ENCODE assay signal across 8 mouse cellular contexts in genomic region chr9:105494553-105495315, GRCm38 (mm10). TPM values are rescaled to one million over a fixed set of nuclear protein-coding genes. Genes with fewer than 3 reads are reported as not detected.
DNase-seq lines count a peak whose midpoint lies in the region; ATAC-seq lines count a peak whose summit lies in the region.

No protein-coding gene starts in this region.

- under 1% methylated on average over 82 of the region's 83 CpGs for WGBS in forebrain, embryonic 10.5 days
- WGBS in heart, embryonic 16.5 days: 1% methylated on average over 52 of the region's 83 CpGs
- WGBS in liver, embryonic 15.5 days (ENCODE audit: insufficient replicate concordance): 2% methylated on average over 73 of the region's 83 CpGs
- 1% methylated on average over 53 of the region's 83 CpGs for WGBS in neural tube, embryonic 12.5 days

- H3K4me3 ChIP-seq in forebrain, embryonic 10.5 days: peak overlapping the region; percentile 90
- peak overlapping the region; percentile 97 for H3K4me3 ChIP-seq in heart, embryonic 16.5 days (ENCODE audit: low read length)
- H3K4me3 ChIP-seq in liver, embryonic 15.5 days (replicated peaks): peak overlapping the region; percentile 92
- H3K4me3 ChIP-seq in neural tube, embryonic 12.5 days: peak overlapping the region; percentile 91

- H3K27ac ChIP-seq in forebrain, embryonic 10.5 days: peak overlapping the region; percentile 97
- peak overlapping the region; percentile 97 for H3K27ac ChIP-seq in heart, embryonic 16.5 days (ENCODE audit: low read length)
- H3K27ac ChIP-seq in liver, embryonic 15.5 days (replicated peaks): peak overlapping the region; percentile 92
- peak overlapping the region; percentile 98 for H3K27ac ChIP-seq in neural tube, embryonic 12.5 days

- no peaks in the 10 kb centered on the region for H3K27me3 ChIP-seq in forebrain, embryonic 10.5 days (ENCODE audit: poor library complexity, severe bottlenecking)
- H3K27me3 ChIP-seq in heart, embryonic 16.5 days (ENCODE audit: control insufficient read depth, insufficient read depth, low read length): no peaks in the 10 kb centered on the region
- no peaks in the 10 kb centered on the region for H3K27me3 ChIP-seq in liver, embryonic 15.5 days
- H3K27me3 ChIP-seq in neural tube, embryonic 12.5 days (replicated peaks): no peaks in the 10 kb centered on the region

- H3K9ac ChIP-seq in heart, embryonic 16.5 days (ENCODE audit: low read length): peak overlapping the region; percentile 84
- H3K9ac ChIP-seq in liver, embryonic 15.5 days: peak overlapping the region; percentile 93
- peak overlapping the region; percentile 94 for H3K9ac ChIP-seq in neural tube, embryonic 12.5 days

- H3K4me2 ChIP-seq in heart, embryonic 16.5 days (ENCODE audit: low read depth, low read length): peak overlapping the region; percentile 97
- peak overlapping the region; percentile 99 for H3K4me2 ChIP-seq in liver, embryonic 15.5 days
- H3K4me2 ChIP-seq in neural tube, embryonic 12.5 days (replicated peaks): peak overlapping the region; percentile 96

- no peaks in the 10 kb centered on the region for H3K9me3 ChIP-seq in forebrain, embryonic 10.5 days
- no peaks in the 10 kb centered on the region for H3K9me3 ChIP-seq in heart, embryonic 16.5 days (replicated peaks; ENCODE audit: control insufficient read depth, low read length)
- H3K9me3 ChIP-seq in liver, embryonic 15.5 days (replicated peaks): no peaks in the 10 kb centered on the region
- no peaks in the 10 kb centered on the region for H3K9me3 ChIP-seq in neural tube, embryonic 12.5 days

- ATAC-seq in CD4-positive, CD25-positive, alpha-beta regulatory T cell, adult 4 months: peak; percentile 91
- peak; percentile 99 for ATAC-seq in heart, embryonic 16.5 days (replicated peaks; ENCODE audit: extremely low read depth, insufficient read depth, low FRiP score)
- ATAC-seq in liver, embryonic 15.5 days (ENCODE audit: insufficient read depth): peak; percentile 99
- ATAC-seq in neural tube, embryonic 12.5 days (ENCODE audit: low FRiP score, low read depth): peak; percentile 98

- no peaks in the 10 kb centered on the region for H3K36me3 ChIP-seq in forebrain, embryonic 10.5 days (replicated peaks)
- no peaks in the 10 kb centered on the region for H3K36me3 ChIP-seq in heart, embryonic 16.5 days (ENCODE audit: control insufficient read depth, insufficient read depth)
- no peaks in the 10 kb centered on the region for H3K36me3 ChIP-seq in liver, embryonic 15.5 days (replicated peaks)
- no peaks in the 10 kb centered on the region for H3K36me3 ChIP-seq in neural tube, embryonic 12.5 days

- DNase-seq in c-Kit-negative CD71-positive TER-119-positive erythroid progenitor cells, embryonic 14.5 days (ENCODE audit: low read depth, low spot score): peak; percentile 85
- DNase-seq in forebrain, embryonic 10.5 days (ENCODE audit: extremely low spot score, low spot score): peak; percentile 96
- DNase-seq in kidney, postnatal 36 days: peak; percentile 97 to 98
- peak; percentile 88 for DNase-seq in telencephalon, adult 2 months (ENCODE audit: low read depth, low spot score)

- peaks cover 29% of the 10 kb centered on the region for H3K4me1 ChIP-seq in forebrain, embryonic 10.5 days
- H3K4me1 ChIP-seq in heart, embryonic 16.5 days (ENCODE audit: control insufficient read depth, insufficient read depth, low read length): peaks cover 14% of the 10 kb centered on the region
- peaks cover 25% of the 10 kb centered on the region for H3K4me1 ChIP-seq in liver, embryonic 15.5 days (replicated peaks)
- peaks cover 15% of the 10 kb centered on the region for H3K4me1 ChIP-seq in neural tube, embryonic 12.5 days

RNA-seq across cellular contexts. Expression of gene Atp2c1, which starts 32.4 kb away (rescaled TPM):
- 10 to 100 TPM; 19.2 to 20.3 TPM for polyA plus RNA-seq in CD4-positive, CD25-positive, alpha-beta regulatory T cell, adult 4 months (2017; shearing (Covaris generic))
- 50.3 and 52.6 TPM in 2 replicates for polyA plus RNA-seq in forebrain, embryonic 10.5 days (2016; fragmentation: Nextera tagmentation; extraction: Ambion mirVana)
- polyA plus RNA-seq in heart, embryonic 16.5 days (2015; fragmentation: Nextera tagmentation; extraction: Ambion mirVana): 43.7 and 53.4 TPM in 2 replicates
- polyA plus RNA-seq in liver, embryonic 15.5 days (2015; fragmentation: Nextera tagmentation; extraction: Ambion mirVana): 19.4 and 21.4 TPM in 2 replicates
- polyA plus RNA-seq in neural tube, embryonic 12.5 days (2016; fragmentation: Nextera tagmentation; extraction: Ambion mirVana): 89.4 and 100 TPM in 2 replicates

Comparison
In these comparisons a context has a peak if more than half of its experiments do, and no peak if none do; other contexts are left out.
1. Peak in every context shown above with its lines: DNase-seq, ATAC-seq, H3K4me3 ChIP-seq and H3K27ac ChIP-seq.